Mouse (Mus musculus) intestine, embryonic 16.5 days (tissue): ENCODE measurements around the gene Hmgxb4. TPM values are rescaled to one million over a fixed set of nuclear protein-coding genes. Genes with fewer than 3 reads are reported as not detected.
A peak's percentile ranks its signal among the peaks of the same experiment; 100 is the strongest.

Experiments
- ATAC-seq: fragments of 200-750 bp; cut with Nextera tagmentation; 2 replicates; pipeline ENCODE4 v1.8.0; 2017; ENCODE audit warnings: moderate TSS enrichment, moderate library complexity
- H3K27ac ChIP-seq: fragments of 300-500 bp; sonication (generic); 2 replicates; pipeline ENCODE4 v1.5.1; 2014; ENCODE audit warnings: mild to moderate bottlenecking, low read length
- H3K27me3 ChIP-seq: fragments of 300-500 bp; sonication (generic); replicated peaks from 2 replicates; pipeline ENCODE4 v1.6.1; 2014; ENCODE audit warnings: low read length, control low read depth, mixed read lengths; ENCODE audit not compliant: control insufficient read depth, insufficient read depth
- H3K36me3 ChIP-seq: fragments of 300-500 bp; sonication (generic); 2 replicates; pipeline ENCODE4 v1.6.1; 2014; ENCODE audit warnings: low read length, control low read depth; ENCODE audit not compliant: control insufficient read depth, insufficient read depth
- H3K4me1 ChIP-seq: fragments of 300-500 bp; sonication (generic); 2 replicates; pipeline ENCODE4 v1.6.1; 2014; ENCODE audit warnings: low read length, control low read depth, mixed read lengths; ENCODE audit not compliant: control insufficient read depth, insufficient read depth
- H3K4me2 ChIP-seq: fragments of 300-500 bp; sonication (generic); 2 replicates; pipeline ENCODE4 v1.6.1; 2014; ENCODE audit warnings: low read depth, low read length, control low read depth
- H3K4me3 ChIP-seq: fragments of 300-500 bp; sonication (generic); 2 replicates; pipeline ENCODE4 v1.5.1; 2014; ENCODE audit warnings: mild to moderate bottlenecking, low read length
- H3K9ac ChIP-seq: fragments of 300-500 bp; sonication (generic); 2 replicates; pipeline ENCODE4 v1.6.1; 2014; ENCODE audit warnings: low read depth, low read length
- H3K9me3 ChIP-seq: fragments of 300-500 bp; sonication (generic); 2 replicates; pipeline ENCODE4 v1.6.1; 2016; ENCODE audit warnings: low read length, control low read depth; ENCODE audit not compliant: control insufficient read depth
- WGBS: fragments of 180-500 bp; shearing (Covaris S2); extraction: QIAGEN DNeasy Blood & Tissue Kit; methylation state at CpG from one replicate; pipeline ENCODE4 v1.1.7; 2014; 5-methylcytosine and 5-hydroxymethylcytosine counted together
- polyA plus RNA-seq: library from polyadenylated mRNA; unstranded; fragments of >200 nt; fragmentation: Nextera tagmentation; extraction: Ambion mirVana; gene quantifications from 2 replicates; pipeline ENCODE4 v1.2.1, GENCODE M21; 2015

Hmgxb4 gene
- polyA plus RNA-seq, 1 experiment from 2014 or later, result 22.9 TPM

DNA sequence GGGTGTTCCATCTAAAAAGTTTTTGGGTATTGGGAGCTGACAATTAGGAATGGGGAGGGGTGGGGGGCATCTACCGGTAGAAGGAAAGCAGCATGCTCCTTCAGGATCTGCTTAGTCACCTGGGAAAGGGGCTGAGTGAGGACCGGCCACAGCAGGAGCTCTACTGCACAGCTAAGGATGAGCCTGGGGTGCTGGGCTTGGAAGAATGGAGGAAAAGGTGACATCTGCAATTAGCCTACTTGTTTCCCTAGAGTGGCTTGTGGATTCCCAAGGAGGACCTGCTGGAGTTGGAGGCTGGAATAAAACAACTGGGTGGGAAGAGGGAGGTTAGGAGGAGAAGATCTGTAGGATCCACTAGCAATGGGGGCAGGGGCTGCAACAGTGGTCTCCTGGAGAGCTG is 20.4 kb downstream of the Hmgxb4 start:
- WGBS, result 47% methylated on average over 2 of the region's 2 CpGs
- ATAC-seq, result no peak
- Histone ChIP-seq H3K9me3 (no peaks in the 10 kb centered on the region), H3K4me3 (no peak overlapping the region), H3K4me2 (no peak overlapping the region), H3K9ac (no peak overlapping the region), H3K27ac (no peak overlapping the region), H3K36me3 (peaks cover 5% of the 10 kb centered on the region), H3K27me3 (no peaks in the 10 kb centered on the region), H3K4me1 (no peaks in the 10 kb centered on the region)

DNA sequence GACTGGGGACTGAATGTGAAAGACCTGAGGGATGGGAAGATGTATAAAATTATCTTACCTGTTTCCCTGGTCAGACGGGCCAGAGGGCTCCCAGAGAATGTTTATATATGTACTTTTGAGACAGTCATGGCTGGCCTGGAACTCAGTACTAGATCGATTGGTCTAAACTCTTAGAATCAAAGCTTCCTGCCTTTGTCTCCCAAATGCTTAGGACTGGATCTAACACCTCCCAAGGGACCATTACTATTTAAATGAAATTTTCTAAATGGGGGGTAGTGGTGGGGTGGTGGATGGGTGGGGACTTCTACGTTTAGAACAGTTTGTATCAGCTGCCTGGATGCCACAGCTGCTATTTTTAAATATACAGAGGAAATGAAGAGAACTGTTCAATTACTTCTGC is 20.8 kb downstream of the Hmgxb4 start:
- Histone ChIP-seq H3K4me2 (no peak overlapping the region), H3K36me3 (peaks cover under 1% of the 10 kb centered on the region), H3K4me1 (no peaks in the 10 kb centered on the region), H3K9ac (no peak overlapping the region), H3K27ac (no peak overlapping the region), H3K27me3 (no peaks in the 10 kb centered on the region), H3K9me3 (no peaks in the 10 kb centered on the region), H3K4me3 (no peak overlapping the region)
- WGBS, result 65% methylated on average over 3 of the region's 3 CpGs
- ATAC-seq, result no peak

DNA sequence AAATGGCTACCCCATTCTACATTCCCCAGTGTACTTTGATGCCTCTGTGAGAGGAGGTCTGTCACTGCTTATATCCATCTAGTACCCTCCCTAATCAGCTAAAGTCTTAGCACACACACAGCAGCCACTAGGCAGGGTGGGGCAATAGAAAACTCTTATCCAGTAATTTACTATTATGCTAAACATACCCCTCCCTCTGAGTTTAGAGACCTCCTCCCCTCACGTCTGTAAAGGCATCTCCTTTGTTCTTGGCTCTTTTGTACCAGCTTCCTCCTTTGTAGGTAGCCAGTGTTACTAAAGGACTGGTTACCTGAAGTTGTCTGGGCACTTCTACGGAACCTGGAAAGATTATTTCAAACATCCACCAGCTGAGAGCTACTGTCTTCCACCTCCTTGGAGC is 22.8 kb downstream of the Hmgxb4 start:
- peak; percentile 33; the same call in 1 of the 2 replicates for ATAC-seq
- no peak overlapping the region for H3K4me3 ChIP-seq
- WGBS, result 57% methylated on average over 2 of the region's 2 CpGs
- H3K9ac ChIP-seq, result no peak overlapping the region
- H3K4me2 ChIP-seq, result no peak overlapping the region
- no peak overlapping the region for H3K27ac ChIP-seq
- H3K36me3 ChIP-seq, result no peaks in the 10 kb centered on the region
- H3K4me1 ChIP-seq, result no peaks in the 10 kb centered on the region
- no peaks in the 10 kb centered on the region for H3K9me3 ChIP-seq
- H3K27me3 ChIP-seq, result no peaks in the 10 kb centered on the region

DNA sequence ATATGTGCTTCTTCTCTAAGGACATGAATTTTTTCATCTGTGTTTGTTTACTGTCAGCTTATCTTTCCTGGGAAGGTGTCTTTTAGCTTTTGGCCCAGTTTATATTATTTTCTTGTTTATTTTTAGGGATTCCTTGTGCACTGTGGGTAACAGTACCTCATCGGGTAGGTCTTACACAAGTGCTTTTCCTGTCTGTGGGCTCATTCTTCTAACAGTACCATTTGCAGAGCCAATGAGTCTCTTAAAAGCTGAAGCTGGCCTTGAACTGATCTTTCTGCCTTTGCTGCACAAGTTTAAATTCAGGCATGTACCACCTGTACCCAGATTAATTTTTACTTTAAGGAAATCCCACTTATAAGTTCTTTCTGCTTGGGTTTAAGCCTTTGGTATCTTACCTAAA is 23.3 kb downstream of the Hmgxb4 start:
- H3K27me3 ChIP-seq, result no peaks in the 10 kb centered on the region
- 63% methylated on average over 1 of the region's 1 CpGs for WGBS
- H3K4me3 ChIP-seq, result no peak overlapping the region
- H3K27ac ChIP-seq, result no peak overlapping the region
- H3K9me3 ChIP-seq, result no peaks in the 10 kb centered on the region
- H3K36me3 ChIP-seq, result no peaks in the 10 kb centered on the region
- no peak overlapping the region for H3K4me2 ChIP-seq
- no peak for ATAC-seq
- H3K9ac ChIP-seq, result no peak overlapping the region
- no peaks in the 10 kb centered on the region for H3K4me1 ChIP-seq

DNA sequence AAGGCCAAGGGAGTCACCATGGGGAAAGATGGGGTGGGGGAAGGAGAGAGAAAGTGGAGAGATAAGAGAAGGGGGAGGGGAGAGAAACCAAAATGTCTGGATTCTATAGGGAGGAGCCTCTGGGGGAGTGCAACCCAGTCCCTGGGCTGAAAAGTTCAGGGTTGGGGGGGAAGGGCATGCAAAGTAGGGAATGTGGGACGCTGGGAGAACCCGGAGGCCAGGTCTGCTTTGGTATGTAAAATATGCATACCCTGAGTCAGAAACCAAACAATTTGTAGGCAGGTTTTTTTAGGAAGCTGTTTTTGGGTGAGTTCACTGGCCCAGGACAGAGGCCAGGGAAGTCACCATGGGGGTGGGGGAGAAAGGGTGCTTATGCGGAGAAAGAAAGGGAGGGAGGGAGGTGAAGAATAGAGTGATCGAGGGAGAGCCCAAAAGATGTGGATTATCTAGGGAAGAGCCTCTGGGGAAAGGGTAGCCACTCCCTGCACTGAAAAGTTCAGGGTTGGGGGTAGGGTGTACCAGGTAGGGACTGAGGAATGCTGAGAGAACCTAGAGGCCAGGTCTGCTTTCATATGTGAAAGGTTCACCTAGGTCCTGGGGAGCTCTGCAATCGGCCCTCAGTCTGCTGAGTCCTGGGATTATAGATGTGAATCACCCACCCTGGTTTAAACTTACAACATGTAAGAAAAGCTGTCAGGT is 25.3 kb downstream of the Hmgxb4 start:
- no peak for ATAC-seq
- Histone ChIP-seq H3K4me1 (no peaks in the 10 kb centered on the region), H3K36me3 (peaks cover 7% of the 10 kb centered on the region; the same call in 1 of the 2 replicates), H3K27me3 (no peaks in the 10 kb centered on the region), H3K9me3 (no peaks in the 10 kb centered on the region), H3K4me2 (no peak overlapping the region), H3K9ac (no peak overlapping the region), H3K27ac (no peak overlapping the region), H3K4me3 (no peak overlapping the region)
- WGBS, result 28% methylated on average over 5 of the region's 5 CpGs

- no peak overlapping the region for H3K9ac ChIP-seq
- ATAC-seq, result no peak
- H3K27me3 ChIP-seq, result no peaks in the 10 kb centered on the region
- peaks cover 13% of the 10 kb centered on the region for H3K36me3 ChIP-seq
- H3K4me3 ChIP-seq, result no peak overlapping the region
- no peaks in the 10 kb centered on the region for H3K9me3 ChIP-seq
- no peak overlapping the region for H3K4me2 ChIP-seq
- no peak overlapping the region for H3K27ac ChIP-seq
- WGBS, result 89% methylated on average over 3 of the region's 3 CpGs
- H3K4me1 ChIP-seq, result no peaks in the 10 kb centered on the region
These were observed 30.6 kb downstream of the Hmgxb4 start for GRCm38 (mm10) chr8:75023660-75024316.

GRCm38 (mm10) chr8:75025809-75026208 is 32.7 kb downstream of the Hmgxb4 start:
- ATAC-seq, result no peak
- Histone ChIP-seq H3K27me3 (no peaks in the 10 kb centered on the region), H3K9me3 (no peaks in the 10 kb centered on the region), H3K4me2 (no peak overlapping the region), H3K4me3 (no peak overlapping the region), H3K9ac (no peak overlapping the region), H3K36me3 (peaks cover 22% of the 10 kb centered on the region), H3K27ac (no peak overlapping the region), H3K4me1 (no peaks in the 10 kb centered on the region)
- WGBS, result 95% methylated on average over 4 of the region's 4 CpGs

- Histone ChIP-seq H3K4me3 (no peak overlapping the region), H3K9ac (no peak overlapping the region), H3K36me3 (peaks cover 11% of the 10 kb centered on the region; the same call in 1 of the 2 replicates), H3K9me3 (no peaks in the 10 kb centered on the region), H3K4me1 (peaks cover 7% of the 10 kb centered on the region; the same call in 1 of the 2 replicates), H3K27me3 (no peaks in the 10 kb centered on the region), H3K4me2 (no peak overlapping the region), H3K27ac (no peak overlapping the region)
- no peak for ATAC-seq
- 94% methylated on average over 3 of the region's 3 CpGs for WGBS
These were observed 37.4 kb downstream of the Hmgxb4 start for GRCm38 (mm10) chr8:75030453-75031024.

DNA sequence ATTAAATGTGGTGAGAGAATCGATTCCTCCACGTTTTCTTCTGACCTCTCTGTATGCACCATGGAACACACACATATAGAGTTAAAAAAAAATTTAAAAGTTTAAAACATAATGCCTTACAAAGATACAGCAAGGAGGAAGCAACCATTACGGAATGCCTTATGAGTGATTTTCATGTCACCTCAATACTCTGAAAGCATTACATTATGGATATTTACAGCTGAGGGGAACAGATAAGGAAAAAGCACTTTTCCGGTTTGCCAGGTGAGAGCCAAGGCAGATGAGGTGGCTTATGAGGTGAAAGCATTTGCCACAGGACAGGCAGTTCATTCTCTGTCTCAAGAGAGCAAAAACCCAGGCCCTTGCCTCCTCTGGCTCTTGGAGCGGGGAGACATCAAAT is 39.8 kb downstream of the Hmgxb4 start:
- Histone ChIP-seq H3K4me2 (peak overlapping the region; percentile 62), H3K27ac (peak overlapping the region; percentile 55; the same call in 1 of the 2 replicates), H3K9me3 (no peaks in the 10 kb centered on the region), H3K36me3 (peaks cover 9% of the 10 kb centered on the region; the same call in 1 of the 2 replicates), H3K9ac (peak overlapping the region; percentile 42; the same call in 1 of the 2 replicates), H3K4me1 (peaks cover 11% of the 10 kb centered on the region), H3K4me3 (peak overlapping the region; percentile 78), H3K27me3 (no peaks in the 10 kb centered on the region)
- no peak for ATAC-seq
- WGBS, result 62% methylated on average over 5 of the region's 5 CpGs
